Mouse (Mus musculus) small intestine, adult 2 months (tissue): ENCODE results near the gene Pnpla5.
"Not testable (repeated sequence)": the region's sequence is repeated elsewhere in the genome, so short reads cannot be mapped to it uniquely, and the experiment has no call there.

Experiments used
- CTCF ChIP-seq: fragments of 200-500 bp; IDR thresholded peaks from 2 replicates; pipeline ENCODE4 v1.5.1; 2012; ENCODE audit warnings: low read depth, mild to moderate bottlenecking, control low read depth, inconsistent platforms, low read length, moderate library complexity, mixed read lengths; ENCODE audit not compliant: insufficient replicate concordance, insufficient read length; ENCODE audit errors: extremely low read depth
- POLR2A ChIP-seq: fragments of 200-500 bp; IDR thresholded peaks from 2 replicates; pipeline ENCODE4 v1.6.1; 2012; ENCODE audit warnings: low read depth, mild to moderate bottlenecking, control low read depth, inconsistent platforms, low read length, moderate library complexity

- TF ChIP-seq CTCF, POLR2A: not testable (repeated sequence)
Observed at GRCm38 (mm10) chr15:84097536-84097935, 25.4 kb downstream of the Pnpla5 start.
